Mouse (Mus musculus): ENCODE data around the gene Thsd4. TPM values are rescaled to one million over a fixed set of nuclear protein-coding genes. Genes with fewer than 3 reads are reported as not detected.

Gene Thsd4
- total RNA-seq, 2 experiments from 2014 or later, result 6.2 to 6.4 TPM

GRCm38 (mm10) chr9:60398073-60398472, 123.8 kb downstream of the Thsd4 start:
- no peak for DNase-seq (ENCODE audit: low spot score)
- intact Hi-C loops (cut with DNase I), result no loop called here

- DNase-seq (ENCODE audit: low spot score), result no peak
- intact Hi-C loops (cut with DNase I), result no loop called here
Measured at GRCm38 (mm10) chr9:60396096-60396495, 125.8 kb downstream of the Thsd4 start.

- DNase-seq (ENCODE audit: low spot score), result no peak
- intact Hi-C loops (cut with DNase I), result no loop called here
Measured at GRCm38 (mm10) chr9:60392916-60393315, 128.9 kb downstream of the Thsd4 start.

GRCm38 (mm10) chr9:60384751-60385150, 137.1 kb downstream of the Thsd4 start:
- no peak for DNase-seq (ENCODE audit: low spot score)
- intact Hi-C loops (cut with DNase I), result no loop called here

- no peak for DNase-seq (ENCODE audit: low spot score)
- intact Hi-C loops (cut with DNase I), result no loop called here
Measured at GRCm38 (mm10) chr9:60382941-60383340, 138.9 kb downstream of the Thsd4 start.

- no peak for DNase-seq (ENCODE audit: low spot score)
- intact Hi-C loops (cut with DNase I), result no loop called here
Measured at GRCm38 (mm10) chr9:60382526-60382925, 139.3 kb downstream of the Thsd4 start.

- no peak for DNase-seq (ENCODE audit: low spot score)
- intact Hi-C loops (cut with DNase I), result no loop called here
Measured at GRCm38 (mm10) chr9:60381010-60381409, 140.8 kb downstream of the Thsd4 start.

GRCm38 (mm10) chr9:60380550-60380949, 141.3 kb downstream of the Thsd4 start:
- intact Hi-C loops (cut with DNase I), result no loop called here
- DNase-seq (ENCODE audit: low spot score), result no peak

GRCm38 (mm10) chr9:60378235-60378634, 143.6 kb downstream of the Thsd4 start:
- DNase-seq (ENCODE audit: low spot score), result no peak
- intact Hi-C loops (cut with DNase I), result no loop called here

- intact Hi-C loops (cut with DNase I), result no loop called here
Measured at GRCm38 (mm10) chr9:60373161-60373737, 148.6 kb downstream of the Thsd4 start.

GRCm38 (mm10) chr9:60368516-60368915, 153.3 kb downstream of the Thsd4 start:
- DNase-seq (ENCODE audit: low spot score), result no peak
- intact Hi-C loops (cut with DNase I), result no loop called here

More at GRCm38 (mm10) chr9:60373161-60373737, 148.6 kb downstream of the Thsd4 start:
- no peak for DNase-seq (ENCODE audit: low spot score)

- intact Hi-C loops (cut with DNase I), result no loop called here
- no peak for DNase-seq (ENCODE audit: low spot score)
Measured at GRCm38 (mm10) chr9:60367617-60368305, 154.1 kb downstream of the Thsd4 start.

- no peak for DNase-seq (ENCODE audit: low spot score)
- intact Hi-C loops (cut with DNase I), result no loop called here
Measured at GRCm38 (mm10) chr9:60364166-60364781, 157.6 kb downstream of the Thsd4 start.

- no peak for DNase-seq (ENCODE audit: low spot score)
- intact Hi-C loops (cut with DNase I), result no loop called here
Measured at GRCm38 (mm10) chr9:60352351-60352750, 169.5 kb downstream of the Thsd4 start.

GRCm38 (mm10) chr9:60351153-60351552, 170.7 kb downstream of the Thsd4 start:
- DNase-seq (ENCODE audit: low spot score), result no peak
- intact Hi-C loops (cut with DNase I), result no loop called here

- intact Hi-C loops (cut with DNase I), result no loop called here
- no peak for DNase-seq (ENCODE audit: low spot score)
Measured at GRCm38 (mm10) chr9:60336147-60336546, 185.7 kb downstream of the Thsd4 start.

GRCm38 (mm10) chr9:60335455-60335854, 186.4 kb downstream of the Thsd4 start:
- intact Hi-C loops (cut with DNase I), result no loop called here

GRCm38 (mm10) chr9:60329911-60330310, 191.9 kb downstream of the Thsd4 start:
- intact Hi-C loops (cut with DNase I), result no loop called here
- no peak for DNase-seq (ENCODE audit: low spot score)

More at GRCm38 (mm10) chr9:60335455-60335854, 186.4 kb downstream of the Thsd4 start:
- no peak for DNase-seq (ENCODE audit: low spot score)

GRCm38 (mm10) chr9:60324716-60325115, 197.1 kb downstream of the Thsd4 start:
- no peak for DNase-seq (ENCODE audit: low spot score)
- intact Hi-C loops (cut with DNase I), result no loop called here

GRCm38 (mm10) chr9:60323435-60323834, 198.4 kb downstream of the Thsd4 start:
- intact Hi-C loops (cut with DNase I), result no loop called here
- no peak for DNase-seq (ENCODE audit: low spot score)

GRCm38 (mm10) chr9:60317291-60317690, 204.6 kb downstream of the Thsd4 start:
- intact Hi-C loops (cut with DNase I), result no loop called here
- no peak for DNase-seq (ENCODE audit: low spot score)

All from heart, postnatal 25 days (tissue).